Mouse (Mus musculus) erythroblast, embryonic 14.5 days (primary cell): ENCODE measurements around the gene Pfn1. TPM values are rescaled to one million over a fixed set of nuclear protein-coding genes. Genes with fewer than 3 reads are reported as not detected.

Source experiments
- H3K27me3 ChIP-seq: 2 replicates; pipeline ENCODE4 v1.6.1; 2012; ENCODE audit warnings: inconsistent platforms; ENCODE audit not compliant: control insufficient read depth
- H3K36me3 ChIP-seq: 2 replicates; pipeline ENCODE4 v1.6.1; 2012; ENCODE audit warnings: mild to moderate bottlenecking, inconsistent platforms; ENCODE audit not compliant: control insufficient read depth
- H3K4me1 ChIP-seq: 2 replicates; pipeline ENCODE4 v1.6.1; 2012; ENCODE audit warnings: inconsistent platforms; ENCODE audit not compliant: control insufficient read depth
- H3K4me3 ChIP-seq: replicated peaks from 2 replicates; pipeline ENCODE3; 2012; ENCODE audit warnings: moderate library complexity, mild to moderate bottlenecking, inconsistent platforms
- H3K9me3 ChIP-seq: 2 replicates; pipeline ENCODE4 v1.6.1; 2012; ENCODE audit warnings: low read length, inconsistent platforms, mixed read lengths; ENCODE audit not compliant: control insufficient read depth
- GATA1 ChIP-seq: IDR thresholded peaks from 2 replicates; pipeline ENCODE4 v1.6.1; 2012; ENCODE audit warnings: low read length, inconsistent platforms, mixed read lengths
- TAL1 ChIP-seq: IDR thresholded peaks from 3 replicates; pipeline ENCODE4 v1.6.1; 2012; ENCODE audit warnings: low read length, inconsistent platforms, mixed read lengths
- polyA plus RNA-seq: library from polyadenylated mRNA; stranded (reverse); fragments of >175 nt; gene quantifications from 2 replicates; pipeline ENCODE4 v1.2.3, GENCODE M21; 2012

Pfn1 gene
- polyA plus RNA-seq, 1 experiment, result 308 TPM

DNA sequence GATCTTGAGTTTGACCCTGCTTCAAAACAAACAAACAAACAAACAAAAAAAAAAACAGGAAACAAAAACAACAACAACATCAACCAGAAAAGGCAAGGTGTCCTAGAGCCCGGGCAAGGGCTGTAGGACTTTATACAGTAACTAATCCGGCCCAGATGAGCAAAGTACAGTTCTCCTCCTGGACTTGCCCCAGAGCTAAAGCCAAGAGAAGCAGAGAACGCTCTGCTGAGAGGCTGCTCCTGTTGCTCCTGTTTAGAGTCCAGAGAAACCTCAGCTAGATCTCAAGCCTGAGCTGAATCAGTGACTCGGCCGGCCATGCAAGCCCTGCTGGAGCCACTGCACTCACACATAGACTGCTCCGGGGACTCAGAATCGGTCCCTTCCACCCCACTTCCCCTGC, 24.3 kb downstream of the Pfn1 start:
- no peak for TF ChIP-seq TAL1
- TF ChIP-seq GATA1, result no peak
- Histone ChIP-seq H3K4me1 (peaks cover 9% of the 10 kb centered on the region), H3K36me3 (no peaks in the 10 kb centered on the region), H3K9me3 (no peaks in the 10 kb centered on the region), H3K27me3 (no peaks in the 10 kb centered on the region), H3K4me3 (no peak overlapping the region)

DNA sequence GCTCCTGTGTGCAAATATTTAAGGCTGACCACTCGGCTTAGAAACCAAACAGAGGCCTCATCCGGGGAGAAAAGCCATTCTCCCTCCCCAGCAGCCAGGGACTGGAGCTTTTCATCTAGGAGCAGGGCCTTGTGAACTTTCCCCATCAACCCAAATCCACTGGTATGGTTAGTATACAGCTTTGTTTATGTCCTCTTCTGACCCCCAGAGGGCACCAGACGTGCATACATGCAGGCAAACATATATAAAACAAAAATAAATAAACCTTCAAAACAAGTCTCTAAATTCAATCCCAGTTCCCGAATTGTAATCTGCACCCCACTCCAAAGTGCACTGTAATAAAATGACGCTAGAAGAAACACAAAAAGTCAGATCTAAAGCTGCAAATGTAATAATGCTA, 24.9 kb downstream of the Pfn1 start:
- no peak for TF ChIP-seq GATA1
- no peak for TF ChIP-seq TAL1
- Histone ChIP-seq H3K27me3 (no peaks in the 10 kb centered on the region), H3K9me3 (no peaks in the 10 kb centered on the region), H3K4me3 (no peak overlapping the region), H3K4me1 (peaks cover 9% of the 10 kb centered on the region), H3K36me3 (no peaks in the 10 kb centered on the region)

DNA sequence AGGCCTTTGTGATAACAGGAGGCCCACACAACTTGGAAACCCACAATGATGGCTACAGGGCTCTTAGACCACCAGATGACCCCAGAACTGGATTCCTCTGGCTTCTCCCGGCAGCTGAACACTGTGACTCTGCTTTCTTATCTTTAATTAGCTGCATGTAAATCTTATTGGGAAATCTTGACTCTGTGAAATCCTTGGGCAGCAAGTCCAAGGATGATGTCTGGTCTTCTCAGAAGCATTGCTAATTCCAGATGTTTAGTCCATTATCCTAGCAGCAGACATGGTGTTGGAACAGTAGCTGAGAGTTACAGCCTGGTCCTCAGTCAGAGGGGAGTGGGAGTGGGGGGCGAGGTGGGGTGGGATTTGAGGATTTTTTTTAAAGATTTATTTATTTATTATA, 26.0 kb downstream of the Pfn1 start:
- Histone ChIP-seq H3K27me3 (no peaks in the 10 kb centered on the region), H3K4me3 (no peak overlapping the region), H3K4me1 (peaks cover 9% of the 10 kb centered on the region), H3K9me3 (no peaks in the 10 kb centered on the region), H3K36me3 (no peaks in the 10 kb centered on the region)
- TF ChIP-seq GATA1 (no peak), TAL1 (no peak)

DNA sequence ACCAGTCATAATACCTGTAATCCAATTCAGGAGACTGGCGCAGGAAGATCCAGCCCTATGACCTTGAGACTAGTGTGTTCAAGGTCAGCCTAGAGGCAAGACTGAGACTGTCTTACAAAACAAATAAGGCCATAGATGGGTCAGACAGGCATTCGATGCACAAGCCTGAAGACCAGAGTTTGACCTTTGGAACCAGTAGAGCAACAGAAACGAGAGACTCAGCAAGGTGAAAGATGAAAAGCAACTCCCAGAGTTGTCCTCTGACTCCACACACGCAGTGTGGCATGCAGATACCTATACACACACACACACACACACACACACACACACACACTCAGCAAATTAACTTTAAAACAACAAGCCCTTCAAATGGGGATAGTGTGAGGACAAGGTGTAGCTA, 27.6 kb downstream of the Pfn1 start:
- no peak for TF ChIP-seq GATA1
- no peak for TF ChIP-seq TAL1
- Histone ChIP-seq H3K9me3 (no peaks in the 10 kb centered on the region), H3K36me3 (no peaks in the 10 kb centered on the region), H3K27me3 (no peaks in the 10 kb centered on the region), H3K4me3 (no peak overlapping the region), H3K4me1 (peaks cover 22% of the 10 kb centered on the region)

DNA sequence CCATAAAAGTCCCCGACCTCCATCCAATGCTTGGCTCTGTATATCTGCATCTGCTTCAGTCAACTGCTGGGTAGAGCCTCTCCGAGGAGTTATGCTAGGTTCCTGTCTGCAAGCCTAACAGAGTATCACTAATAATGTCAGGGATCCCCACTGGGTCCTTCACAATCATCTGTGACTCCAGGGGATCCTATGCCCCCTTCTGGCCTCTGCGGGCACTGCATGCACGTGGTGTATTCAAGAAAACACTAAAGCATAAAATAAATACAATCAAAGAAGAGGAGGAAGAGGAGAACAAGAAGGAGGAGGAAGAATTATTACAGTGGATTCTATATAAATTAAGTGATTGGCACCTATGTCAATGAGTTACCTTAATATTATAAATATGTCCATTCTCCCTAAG, 29.0 kb downstream of the Pfn1 start:
- Histone ChIP-seq H3K4me3 (no peak overlapping the region), H3K4me1 (peaks cover 20% of the 10 kb centered on the region), H3K36me3 (no peaks in the 10 kb centered on the region), H3K27me3 (no peaks in the 10 kb centered on the region), H3K9me3 (no peaks in the 10 kb centered on the region)
- TF ChIP-seq TAL1 (no peak), GATA1 (no peak)

DNA sequence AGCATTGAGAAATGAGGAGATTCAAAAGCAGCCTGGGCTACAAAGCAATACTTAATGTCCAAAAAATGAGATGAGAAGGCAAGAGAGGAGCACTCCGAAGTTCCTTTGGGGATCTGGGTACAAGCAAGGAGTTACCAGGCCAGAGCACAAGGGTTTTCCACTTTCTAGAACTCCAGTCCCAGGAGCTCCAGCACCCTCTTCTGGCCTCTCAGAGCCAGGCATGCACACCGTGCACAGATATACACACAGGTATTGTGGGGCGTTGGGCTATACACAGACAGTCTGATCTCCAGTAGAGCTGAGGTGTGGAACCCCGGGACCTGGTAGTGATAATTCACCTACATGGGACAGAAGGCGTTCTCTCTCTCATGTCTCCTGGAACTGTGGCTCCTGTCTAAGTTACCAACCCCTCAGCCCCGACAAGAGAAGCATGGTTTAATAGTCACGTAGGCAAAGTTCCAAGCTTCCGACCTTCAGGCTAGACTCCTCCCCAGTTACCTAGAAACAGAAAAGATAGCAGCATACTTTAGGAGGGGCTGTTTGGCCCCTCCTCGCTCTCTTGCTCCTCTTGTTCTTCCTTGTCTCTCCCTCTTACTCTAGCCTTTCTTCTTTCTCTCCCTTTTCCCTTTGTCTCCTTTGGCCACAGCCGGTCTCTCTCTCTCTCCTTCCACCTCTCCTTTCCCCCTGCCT, 31.2 kb downstream of the Pfn1 start:
- Histone ChIP-seq H3K4me1 (peaks cover 13% of the 10 kb centered on the region), H3K4me3 (no peak overlapping the region), H3K27me3 (no peaks in the 10 kb centered on the region)

DNA sequence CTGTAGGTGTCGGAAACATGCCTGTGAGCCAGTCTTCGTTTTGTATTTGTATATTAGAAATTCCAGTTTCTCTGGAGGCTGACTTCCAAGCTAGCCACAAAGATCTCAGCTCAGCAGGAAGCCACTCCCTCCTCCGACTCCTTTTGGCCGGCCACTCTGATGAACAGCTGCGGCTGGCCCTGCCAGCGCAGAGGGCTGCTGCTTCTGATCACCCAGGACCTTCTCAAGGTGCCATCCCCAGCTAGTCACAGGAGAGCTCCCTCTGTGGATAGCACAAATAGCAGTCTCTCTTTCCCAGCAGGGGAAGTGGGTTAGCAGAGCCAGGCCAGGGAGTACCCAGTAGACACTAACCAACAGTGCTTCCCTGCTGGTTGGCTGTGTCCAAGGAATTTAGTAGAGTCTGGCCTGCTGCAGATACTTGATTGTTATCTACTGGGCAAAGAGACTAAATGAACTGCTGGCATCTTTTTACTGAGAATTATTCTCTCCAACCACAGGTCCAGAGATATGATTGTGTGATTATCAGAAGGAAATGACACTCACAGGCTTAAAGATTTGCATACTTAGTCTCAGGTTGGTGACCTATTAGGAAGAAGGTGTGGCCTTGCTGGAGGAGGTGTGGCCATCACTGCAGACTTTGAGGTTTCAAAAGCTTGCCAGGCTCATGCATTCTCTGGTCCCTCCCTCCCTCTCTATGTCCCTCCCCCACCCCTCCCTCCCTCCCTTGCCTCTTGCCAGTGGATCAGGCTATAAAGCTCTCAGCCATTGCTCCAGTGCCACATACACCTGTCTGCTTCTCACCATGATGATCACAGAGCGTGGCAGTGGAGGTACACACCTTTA, 32.3 kb downstream of the Pfn1 start:
- peaks cover 13% of the 10 kb centered on the region for H3K4me1 ChIP-seq
- H3K9me3 ChIP-seq, result no peaks in the 10 kb centered on the region
- no peaks in the 10 kb centered on the region for H3K36me3 ChIP-seq
- TF ChIP-seq GATA1, result no peak
- TF ChIP-seq TAL1, result no peak
- H3K4me3 ChIP-seq, result no peak overlapping the region
- no peaks in the 10 kb centered on the region for H3K27me3 ChIP-seq

More for the DNA sequence above, 31.2 kb downstream of the Pfn1 start:
- TF ChIP-seq TAL1 (no peak), GATA1 (no peak)
- H3K9me3 ChIP-seq, result no peaks in the 10 kb centered on the region
- no peaks in the 10 kb centered on the region for H3K36me3 ChIP-seq

DNA sequence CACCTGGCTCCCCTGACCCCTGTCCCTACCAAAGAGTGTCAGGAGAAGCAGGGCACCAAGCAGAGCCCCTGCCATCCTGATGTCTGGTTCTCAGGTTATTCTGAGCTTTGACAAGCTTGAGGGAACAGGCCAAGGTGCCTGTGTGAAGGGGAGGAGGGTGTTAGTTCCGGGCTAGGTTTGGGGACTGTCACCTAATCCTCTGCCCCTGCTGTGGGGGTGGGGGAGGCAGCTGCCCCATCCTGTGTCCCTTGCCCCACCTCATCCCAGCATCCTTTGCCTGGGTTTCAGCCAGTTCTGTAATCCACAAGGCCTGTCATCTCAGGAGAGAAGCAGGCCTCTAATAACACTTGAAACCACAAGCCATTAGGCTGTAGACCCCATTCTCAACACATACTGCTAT, 35.3 kb downstream of the Pfn1 start, which contains the start of gene Chrne:
Gene Chrne, minus strand, starts transcription at position 116 of the 400 bp plus-strand sequence.
- no peaks in the 10 kb centered on the region for H3K36me3 ChIP-seq

DNA sequence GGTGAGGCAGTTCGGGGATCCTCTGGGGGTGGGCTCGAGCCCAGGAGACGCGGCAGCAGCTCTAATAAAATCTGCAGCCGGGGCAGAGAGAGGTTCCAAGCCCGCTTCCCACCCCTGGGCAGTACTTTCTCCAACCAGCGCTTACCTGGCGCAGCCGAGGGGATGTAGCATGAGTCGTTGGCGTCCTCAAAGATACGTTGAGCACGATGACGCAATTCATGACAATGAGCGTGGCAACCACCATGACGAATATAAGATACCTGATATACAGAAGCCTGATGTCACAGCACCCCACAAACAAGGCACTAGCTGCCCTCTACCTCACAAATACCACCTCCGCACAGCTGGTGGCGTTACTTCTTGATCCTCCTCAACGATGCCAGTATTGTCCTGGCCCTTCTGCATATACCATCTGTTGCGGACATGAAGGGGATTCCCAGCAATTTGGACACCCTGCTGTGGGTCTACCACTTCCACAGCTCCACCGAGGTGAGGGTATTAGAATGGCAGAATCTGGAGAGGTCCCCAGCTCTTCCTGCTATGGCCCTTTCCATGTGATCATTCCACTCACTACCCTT, 38.8 kb downstream of the Pfn1 start, which contains the start of gene 4930544D05Rik:
Gene 4930544D05Rik, plus strand, starts transcription at position 333 of the 578 bp plus-strand sequence.
- no peaks in the 10 kb centered on the region for H3K9me3 ChIP-seq
- peak within 1 kb of the TSS; percentile 61 for H3K4me3 ChIP-seq
- peaks cover 21% of the 10 kb centered on the region for H3K4me1 ChIP-seq
- peaks cover 22% of the 10 kb centered on the region for H3K36me3 ChIP-seq
- H3K27me3 ChIP-seq, result peaks cover 7% of the 10 kb centered on the region
- no peak for TF ChIP-seq TAL1
- no peak for TF ChIP-seq GATA1

More for the DNA sequence above, 35.3 kb downstream of the Pfn1 start, which contains the start of gene Chrne:
- Histone ChIP-seq H3K4me1 (peaks cover 28% of the 10 kb centered on the region), H3K27me3 (peaks cover 7% of the 10 kb centered on the region), H3K9me3 (no peaks in the 10 kb centered on the region), H3K4me3 (no peak within 1 kb of the TSS)
- TF ChIP-seq TAL1 (no peak), GATA1 (no peak)
